Mouse (Mus musculus) liver, adult 2 months (tissue): ENCODE results near the gene Tktl1.
A peak's percentile ranks its signal among the peaks of the same experiment; 100 is the strongest.

Experiments used
- CTCF ChIP-seq: fragments of 200-500 bp; IDR thresholded peaks from 2 replicates; pipeline ENCODE4 v1.5.1; 2011; ENCODE audit warnings: low read depth, low read length, control low read depth
- POLR2A ChIP-seq: fragments of 200-500 bp; IDR thresholded peaks from 2 replicates; pipeline ENCODE4 v1.6.1; 2011; ENCODE audit warnings: low read length, control low read depth; ENCODE audit not compliant: insufficient read depth; ENCODE audit errors: extremely low read depth

DNA sequence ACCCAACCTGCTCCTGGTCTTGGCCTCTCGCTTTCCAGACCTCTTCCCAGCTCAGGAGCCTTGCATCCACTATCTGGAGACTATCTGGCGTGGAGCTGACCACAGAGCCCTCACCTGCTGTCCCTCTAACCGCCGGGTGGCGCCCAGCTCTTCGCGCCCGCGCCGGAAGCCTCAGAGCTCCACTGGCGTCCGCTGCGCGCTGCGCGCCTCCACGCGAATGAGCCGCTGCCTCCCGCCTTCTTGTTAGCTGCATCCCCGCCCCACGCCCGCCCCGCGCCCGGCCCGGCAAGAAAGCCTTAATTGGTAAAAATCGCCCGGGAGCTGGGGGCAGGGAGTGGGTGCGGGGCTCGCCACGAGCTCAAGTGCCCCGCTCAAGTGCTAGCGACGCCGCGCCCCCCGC lies 72.6 kb downstream of the Tktl1 start, which contains the start of gene Flna:
- TF ChIP-seq CTCF (peak; percentile 58), POLR2A (no peak)
